Mouse (Mus musculus) spleen, adult 2 months (tissue): Measurements from ENCODE around the gene Ptpn7.

Source experiments
- CTCF ChIP-seq: fragments of 200-500 bp; IDR thresholded peaks from 2 replicates; pipeline ENCODE4 v1.5.1; 2011; ENCODE audit warnings: mild to moderate bottlenecking, inconsistent platforms; ENCODE audit not compliant: insufficient read depth, insufficient read length, insufficient replicate concordance; ENCODE audit errors: extremely low read depth
- POLR2A ChIP-seq: fragments of 200-500 bp; IDR thresholded peaks from 2 replicates; pipeline ENCODE4 v1.6.1; 2011; ENCODE audit warnings: low read depth, low read length, inconsistent platforms

DNA sequence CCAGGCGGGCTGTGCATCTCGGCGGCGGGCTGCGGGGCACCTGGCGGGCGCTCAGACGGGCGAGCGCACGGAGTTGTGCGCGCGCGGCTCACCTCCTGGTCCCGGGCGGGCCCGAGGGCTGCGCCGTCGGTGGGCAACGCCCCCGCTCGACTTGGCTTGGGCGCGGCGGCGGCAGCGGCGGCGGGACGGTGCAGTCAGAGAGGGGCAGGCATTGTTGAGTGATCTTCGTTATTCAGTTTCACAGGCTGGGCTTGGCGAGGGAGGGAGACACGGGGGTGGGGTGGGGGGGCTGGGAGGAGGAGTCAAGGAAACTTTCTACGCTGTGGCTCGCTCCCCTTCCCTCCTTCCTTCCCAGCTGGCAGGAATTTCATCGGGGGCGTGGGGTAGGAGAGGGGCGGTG is 27.4 kb upstream of the Ptpn7 start, which contains the start of gene Lgr6:
- TF ChIP-seq CTCF (no peak), POLR2A (no peak)
